Mouse (Mus musculus) heart, embryonic 13.5 days (tissue): ENCODE measurements at regions not wholly inside any gene's neighbourhood (a gene's known extent, or its start where the extent isn't known, plus 50 kb on each side); places are given as distances from the start of the nearest gene placed in this dataset.

Experiments used
- ATAC-seq: fragments of 200-750 bp; cut with Nextera tagmentation; 2 replicates; pipeline ENCODE4 v1.8.0; 2017; ENCODE audit warnings: moderate TSS enrichment; ENCODE audit not compliant: insufficient number of reproducible peaks, low FRiP score, low TSS enrichment; ENCODE audit errors: extremely low read depth
- H3K27ac ChIP-seq: fragments of 300-500 bp; sonication (generic); replicated peaks from 2 replicates; pipeline ENCODE4 v1.5.1; 2015; ENCODE audit warnings: moderate library complexity, mild to moderate bottlenecking, inconsistent platforms
- H3K27me3 ChIP-seq: fragments of 300-500 bp; sonication (generic); replicated peaks from 2 replicates; pipeline ENCODE4 v1.6.1; 2015; ENCODE audit warnings: mild to moderate bottlenecking, inconsistent platforms
- H3K36me3 ChIP-seq: fragments of 300-500 bp; sonication (generic); 2 replicates; pipeline ENCODE4 v1.6.1; 2015; ENCODE audit warnings: mild to moderate bottlenecking, inconsistent platforms
- H3K4me1 ChIP-seq: fragments of 300-500 bp; sonication (generic); 2 replicates; pipeline ENCODE4 v1.6.1; 2015; ENCODE audit warnings: inconsistent platforms
- H3K4me2 ChIP-seq: fragments of 300-500 bp; sonication (generic); 2 replicates; pipeline ENCODE4 v1.6.1; 2015; ENCODE audit warnings: inconsistent platforms, mild to moderate bottlenecking, moderate library complexity
- H3K4me3 ChIP-seq: fragments of 300-500 bp; sonication (generic); 2 replicates; pipeline ENCODE4 v1.5.1; 2015; ENCODE audit warnings: moderate library complexity, mild to moderate bottlenecking, inconsistent platforms
- H3K9ac ChIP-seq: fragments of 300-500 bp; sonication (generic); 2 replicates; pipeline ENCODE4 v1.6.1; 2015; ENCODE audit warnings: inconsistent platforms, mild to moderate bottlenecking, moderate library complexity
- H3K9me3 ChIP-seq: fragments of 300-500 bp; sonication (generic); 2 replicates; pipeline ENCODE4 v1.6.1; 2016; ENCODE audit warnings: inconsistent platforms
- whole genome bisulfite sequencing: fragments of 180-500 bp; shearing (Covaris S2); methylation state at CpG from one replicate; pipeline ENCODE4 v1.1.7; 2015; ENCODE audit warnings: mixed read lengths; 5-methylcytosine and 5-hydroxymethylcytosine counted together

GRCm38 (mm10) chrX:10770575-10770974, 55.8 kb downstream of the Mid1ip1 start:
- Histone ChIP-seq H3K27me3 (no peaks in the 10 kb centered on the region; the same call in 1 of the 2 replicates), H3K4me2 (no peak overlapping the region), H3K4me1 (0 out of 2 replicates have a peak, but pooled peaks cover 6% of the 10 kb centered on the region), H3K4me3 (no peak overlapping the region), H3K27ac (no peak overlapping the region), H3K36me3 (no peaks in the 10 kb centered on the region), H3K9me3 (no peaks in the 10 kb centered on the region), H3K9ac (no peak overlapping the region)
- no peak for ATAC-seq
- 46% methylated on average over 4 of the region's 4 CpGs for WGBS

GRCm38 (mm10) chrX:10775714-10776515, 61.1 kb downstream of the Mid1ip1 start:
- no peak for ATAC-seq

GRCm38 (mm10) chrX:10776516-10776818, 61.7 kb downstream of the Mid1ip1 start:
- ATAC-seq, result no peak
- Histone ChIP-seq H3K9me3 (no peaks in the 10 kb centered on the region), H3K27me3 (no peaks in the 10 kb centered on the region; the same call in 1 of the 2 replicates), H3K27ac (peak overlapping the region; percentile 15; the same call in 1 of the 2 replicates), H3K4me2 (no peak overlapping the region), H3K4me1 (no peaks in the 10 kb centered on the region), H3K4me3 (no peak overlapping the region), H3K9ac (no peak overlapping the region), H3K36me3 (no peaks in the 10 kb centered on the region)
- WGBS, result 41% methylated on average over 7 of the region's 7 CpGs

More at GRCm38 (mm10) chrX:10775714-10776515, 61.1 kb downstream of the Mid1ip1 start:
- WGBS, result 43% methylated on average over 8 of the region's 8 CpGs
- Histone ChIP-seq H3K9ac (no peak overlapping the region), H3K36me3 (no peaks in the 10 kb centered on the region), H3K4me3 (no peak overlapping the region), H3K27ac (peak overlapping the region; percentile 15; the same call in 1 of the 2 replicates), H3K27me3 (no peaks in the 10 kb centered on the region; the same call in 1 of the 2 replicates), H3K4me2 (no peak overlapping the region), H3K4me1 (no peaks in the 10 kb centered on the region), H3K9me3 (no peaks in the 10 kb centered on the region)

- no peak overlapping the region for H3K4me2 ChIP-seq
- H3K27me3 ChIP-seq, result peaks cover 4% of the 10 kb centered on the region; the same call in 1 of the 2 replicates
- no peak for ATAC-seq
- no peak overlapping the region for H3K27ac ChIP-seq
- no peak overlapping the region for H3K9ac ChIP-seq
- H3K9me3 ChIP-seq, result no peaks in the 10 kb centered on the region
- 76% methylated on average over 2 of the region's 2 CpGs for WGBS
- H3K4me3 ChIP-seq, result no peak overlapping the region
- H3K36me3 ChIP-seq, result no peaks in the 10 kb centered on the region
- no peaks in the 10 kb centered on the region for H3K4me1 ChIP-seq
Observed at GRCm38 (mm10) chrX:10778014-10778413, 63.2 kb downstream of the Mid1ip1 start.

- no peak overlapping the region for H3K4me2 ChIP-seq
- no peak for ATAC-seq
- no peak overlapping the region for H3K9ac ChIP-seq
- H3K9me3 ChIP-seq, result no peaks in the 10 kb centered on the region
- no peak overlapping the region for H3K27ac ChIP-seq
- H3K4me1 ChIP-seq, result no peaks in the 10 kb centered on the region
- no peaks in the 10 kb centered on the region for H3K36me3 ChIP-seq
- 72% methylated on average over 3 of the region's 3 CpGs for WGBS
- no peak overlapping the region for H3K4me3 ChIP-seq
- 0 out of 2 replicates have a peak, but pooled peaks cover 4% of the 10 kb centered on the region for H3K27me3 ChIP-seq
Observed at GRCm38 (mm10) chrX:10786359-10786758, 71.5 kb downstream of the Mid1ip1 start.

GRCm38 (mm10) chrX:10787057-10787456, 72.2 kb downstream of the Mid1ip1 start:
- Histone ChIP-seq H3K27ac (no peak overlapping the region), H3K4me2 (no peak overlapping the region), H3K9me3 (no peaks in the 10 kb centered on the region), H3K4me3 (no peak overlapping the region), H3K36me3 (no peaks in the 10 kb centered on the region), H3K9ac (no peak overlapping the region), H3K27me3 (0 out of 2 replicates have a peak, but pooled peaks cover under 1% of the 10 kb centered on the region), H3K4me1 (no peaks in the 10 kb centered on the region)
- 80% methylated on average over 2 of the region's 2 CpGs for WGBS
- ATAC-seq, result no peak

- peaks cover 8% of the 10 kb centered on the region; the same call in 1 of the 2 replicates for H3K4me1 ChIP-seq
- WGBS, result 51% methylated on average over 7 of the region's 7 CpGs
- peak overlapping the region; percentile 76 for H3K27ac ChIP-seq
- no peak overlapping the region for H3K9ac ChIP-seq
- no peaks in the 10 kb centered on the region for H3K9me3 ChIP-seq
- no peak overlapping the region for H3K4me2 ChIP-seq
- H3K4me3 ChIP-seq, result no peak overlapping the region
- H3K27me3 ChIP-seq, result no peaks in the 10 kb centered on the region
- no peak for ATAC-seq
- no peaks in the 10 kb centered on the region for H3K36me3 ChIP-seq
Observed at GRCm38 (mm10) chrX:10820313-10820920, 105.6 kb downstream of the Mid1ip1 start.

GRCm38 (mm10) chrX:10833681-10834080, 118.9 kb downstream of the Mid1ip1 start:
- peaks cover 12% of the 10 kb centered on the region for H3K4me1 ChIP-seq
- H3K4me3 ChIP-seq, result no peak overlapping the region

GRCm38 (mm10) chrX:10857089-10857488, 142.3 kb downstream of the Mid1ip1 start:
- H3K36me3 ChIP-seq, result no peaks in the 10 kb centered on the region
- H3K9me3 ChIP-seq, result no peaks in the 10 kb centered on the region
- no peaks in the 10 kb centered on the region for H3K4me1 ChIP-seq
- 52% methylated on average over 6 of the region's 6 CpGs for WGBS
- no peak overlapping the region for H3K9ac ChIP-seq
- H3K4me2 ChIP-seq, result no peak overlapping the region
- H3K4me3 ChIP-seq, result no peak overlapping the region
- H3K27ac ChIP-seq, result no peak overlapping the region
- H3K27me3 ChIP-seq, result peaks cover 9% of the 10 kb centered on the region
- no peak for ATAC-seq

More at GRCm38 (mm10) chrX:10833681-10834080, 118.9 kb downstream of the Mid1ip1 start:
- H3K9me3 ChIP-seq, result no peaks in the 10 kb centered on the region
- H3K9ac ChIP-seq, result no peak overlapping the region
- WGBS, result 40% methylated on average over 1 of the region's 1 CpGs
- no peak overlapping the region for H3K27ac ChIP-seq
- no peak overlapping the region for H3K4me2 ChIP-seq
- no peaks in the 10 kb centered on the region for H3K36me3 ChIP-seq
- no peaks in the 10 kb centered on the region for H3K27me3 ChIP-seq
- no peak for ATAC-seq

GRCm38 (mm10) chrX:10857668-10858067, 142.9 kb downstream of the Mid1ip1 start:
- no peaks in the 10 kb centered on the region for H3K9me3 ChIP-seq
- H3K27me3 ChIP-seq, result peaks cover 9% of the 10 kb centered on the region
- no peaks in the 10 kb centered on the region for H3K36me3 ChIP-seq
- 49% methylated on average over 3 of the region's 3 CpGs for WGBS
- no peak overlapping the region for H3K9ac ChIP-seq
- no peak for ATAC-seq
- H3K27ac ChIP-seq, result no peak overlapping the region
- H3K4me2 ChIP-seq, result no peak overlapping the region
- H3K4me3 ChIP-seq, result no peak overlapping the region
- no peaks in the 10 kb centered on the region for H3K4me1 ChIP-seq

GRCm38 (mm10) chrX:10871613-10872012, 156.8 kb downstream of the Mid1ip1 start:
- 59% methylated on average over 4 of the region's 4 CpGs for WGBS
- Histone ChIP-seq H3K4me2 (no peak overlapping the region), H3K36me3 (no peaks in the 10 kb centered on the region), H3K4me3 (no peak overlapping the region), H3K27me3 (no peaks in the 10 kb centered on the region), H3K9me3 (no peaks in the 10 kb centered on the region), H3K9ac (no peak overlapping the region), H3K4me1 (no peaks in the 10 kb centered on the region), H3K27ac (no peak overlapping the region)
- no peak for ATAC-seq
